Mouse (Mus musculus) spleen, embryonic (tissue): Measurements from ENCODE around the gene Gm10668.
"Not testable (repeated sequence)": the region's sequence is repeated elsewhere in the genome, so short reads cannot be mapped to it uniquely, and the experiment has no call there.

Experiments
- CTCF ChIA-PET: fragments of 350-600 bp; sonication (Branson Sonifier 250); formaldehyde crosslinking; loops from one replicate; lab custom pipeline; 2022; lab: Charles Lee

Gene Gm10668

GRCm38 (mm10) chr7:20730524-20730923 is at the start of gene Gm10668:
Gm10668 (minus strand) TSS chr7:20730624.
- CTCF ChIA-PET = not testable (repeated sequence)

- CTCF ChIA-PET = not testable (repeated sequence)
Measured at GRCm38 (mm10) chr7:20770885-20771284, 40.5 kb upstream of the Gm10668 start, which contains the start of gene Vmn1r112. Vmn1r112 (plus strand) TSS chr7:20771185.

GRCm38 (mm10) chr7:20703116-20703515 is 27.3 kb downstream of the Gm10668 start, which contains the start of gene Vmn1r111:
Vmn1r111 (minus strand) TSS chr7:20703216.
- CTCF ChIA-PET = not testable (repeated sequence)
